Mouse (Mus musculus) B cell, adult 67 days (primary cell): ENCODE results near the gene 1700018B08Rik. TPM values are rescaled to one million over a fixed set of nuclear protein-coding genes. Genes with fewer than 3 reads are reported as not detected.

Experiments
- total RNA-seq, 2 experiments: library from RNA; stranded (reverse); gene quantifications; 4 replicates each; pipeline ENCODE4 v1.2.4; 2023

The 1700018B08Rik gene
- not detected for total RNA-seq

GRCm38 (mm10) chr8:121544276-121544785 lies at the start of gene 1700018B08Rik:
1700018B08Rik (minus strand) TSS chr8:121544320.

DNA sequence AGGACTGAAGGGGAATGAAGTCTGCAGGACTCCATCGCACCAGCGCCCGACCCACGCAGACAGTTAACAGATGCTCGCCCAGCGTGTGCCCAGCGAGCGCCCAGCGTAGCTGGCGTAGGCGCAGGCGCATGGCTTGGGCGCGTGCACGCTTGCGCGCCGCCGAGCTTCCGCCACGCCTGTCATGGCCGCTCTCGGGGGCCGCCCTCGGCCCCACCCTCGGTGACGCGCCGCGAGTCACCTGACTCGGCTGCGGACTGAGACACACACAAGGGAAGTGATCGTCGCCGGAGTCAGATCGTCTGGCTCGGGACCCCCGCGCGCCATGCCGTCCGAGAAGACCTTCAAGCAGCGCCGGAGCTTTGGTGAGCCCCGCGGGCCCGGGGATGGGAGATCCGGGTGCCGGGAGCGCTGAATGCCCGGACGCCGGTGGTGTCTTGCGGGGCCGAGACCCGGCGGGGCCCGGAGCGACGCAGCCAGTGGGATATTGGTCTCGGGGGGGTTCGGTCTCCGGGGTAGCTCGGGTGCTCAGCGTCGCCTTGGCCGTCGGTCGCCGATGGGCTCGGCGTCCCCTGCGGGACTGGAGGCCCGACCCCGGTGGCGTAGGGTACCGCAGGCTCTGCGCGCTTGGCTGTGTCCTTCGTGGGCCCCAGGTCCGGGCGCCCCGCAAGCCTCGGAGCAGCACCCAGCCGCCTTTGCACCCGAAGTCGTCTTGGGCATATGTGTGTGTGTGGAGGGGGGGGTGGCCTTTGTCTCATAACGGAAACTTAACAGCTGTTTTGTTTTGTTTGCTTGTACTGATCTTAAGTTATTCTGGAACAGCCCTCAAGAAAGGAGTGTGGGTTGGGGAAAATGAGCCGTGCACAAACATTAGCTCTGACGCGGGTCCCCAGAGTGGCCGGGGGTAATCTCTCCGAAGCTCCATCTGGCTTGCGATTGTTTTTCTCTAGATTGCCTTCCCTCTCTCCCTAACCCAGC lies 46.4 kb upstream of the 1700018B08Rik start, which contains the start of gene Map1lc3b:
Gene Map1lc3b, plus strand, starts transcription at position 159 of the 975 bp plus-strand sequence.

DNA sequence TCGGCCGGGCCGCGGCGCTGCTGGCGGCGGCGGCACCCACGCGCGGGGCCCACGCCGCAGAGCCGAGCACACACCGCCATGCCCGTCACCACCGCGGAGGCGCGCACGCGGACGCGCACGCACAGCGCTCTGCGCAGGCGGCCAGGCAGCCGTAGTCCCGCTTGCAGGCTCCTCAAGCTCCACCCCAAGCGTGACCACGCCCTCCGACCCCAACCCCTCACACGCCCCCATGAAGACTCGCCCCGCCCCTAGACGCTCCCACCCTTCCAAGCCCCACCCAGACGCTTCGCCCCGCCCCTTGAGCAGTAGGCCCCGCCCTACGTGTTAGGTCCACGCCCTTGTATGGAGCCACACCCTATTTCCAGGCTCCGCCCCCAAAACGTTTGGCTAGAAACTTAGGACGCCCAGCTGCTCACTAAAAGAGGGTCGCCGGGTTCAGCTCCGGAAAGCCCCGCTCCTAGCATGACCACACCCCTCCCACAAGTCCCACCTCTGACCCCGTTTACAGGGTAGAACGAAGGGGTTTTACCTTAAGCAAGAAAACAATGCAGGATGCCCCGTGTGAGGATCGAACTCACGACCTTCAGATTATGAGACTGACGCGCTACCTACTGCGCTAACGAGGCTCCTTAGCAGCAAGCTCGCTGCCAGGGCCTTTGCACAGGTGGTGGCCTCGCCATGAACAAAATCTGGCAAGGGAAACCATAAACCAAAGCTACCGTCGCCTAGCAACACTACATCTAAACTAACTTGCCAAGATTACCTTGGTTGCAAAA lies 34.7 kb upstream of the 1700018B08Rik start, which contains the start of gene Fbxo31:
Gene Fbxo31, minus strand, starts transcription at position 131 of the 776 bp plus-strand sequence.

Other genes with a start within 250 kb of the 1700018B08Rik start
- 10 to 100 TPM; 18.7 to 21.2 TPM for gene Fbxo31, start 34.5 kb upstream of the 1700018B08Rik start, total RNA-seq
- 100 to 1,000 TPM; 178 to 180 TPM for gene Map1lc3b, start 46.0 kb upstream of the 1700018B08Rik start, total RNA-seq
- not detected for gene Zcchc14, start 108.6 kb upstream of the 1700018B08Rik start, total RNA-seq
- gene Jph3, start 185.3 kb upstream of the 1700018B08Rik start, total RNA-seq: not detected